Mouse (Mus musculus) c-Kit-positive CD71-positive TER-119-negative erythroid progenitor cells, embryonic 14.5 days (primary cell): ENCODE measurements around the gene Trp53bp2.

Source experiments
- DNase-seq: peaks from one replicate; pipeline ENCODE4 v3.0.0-alpha.2; 2013; ENCODE audit warnings: low read depth

The Trp53bp2 gene

GRCm38 (mm10) chr1:182408684-182409327 is at the start of gene Trp53bp2:
TSS of gene Trp53bp2 (plus strand) at chr1:182409172.
- DNase-seq = peak; percentile 96

- DNase-seq = no peak
These were observed 46.3 kb upstream of the Trp53bp2 start for GRCm38 (mm10) chr1:182362703-182363102.

DNA sequence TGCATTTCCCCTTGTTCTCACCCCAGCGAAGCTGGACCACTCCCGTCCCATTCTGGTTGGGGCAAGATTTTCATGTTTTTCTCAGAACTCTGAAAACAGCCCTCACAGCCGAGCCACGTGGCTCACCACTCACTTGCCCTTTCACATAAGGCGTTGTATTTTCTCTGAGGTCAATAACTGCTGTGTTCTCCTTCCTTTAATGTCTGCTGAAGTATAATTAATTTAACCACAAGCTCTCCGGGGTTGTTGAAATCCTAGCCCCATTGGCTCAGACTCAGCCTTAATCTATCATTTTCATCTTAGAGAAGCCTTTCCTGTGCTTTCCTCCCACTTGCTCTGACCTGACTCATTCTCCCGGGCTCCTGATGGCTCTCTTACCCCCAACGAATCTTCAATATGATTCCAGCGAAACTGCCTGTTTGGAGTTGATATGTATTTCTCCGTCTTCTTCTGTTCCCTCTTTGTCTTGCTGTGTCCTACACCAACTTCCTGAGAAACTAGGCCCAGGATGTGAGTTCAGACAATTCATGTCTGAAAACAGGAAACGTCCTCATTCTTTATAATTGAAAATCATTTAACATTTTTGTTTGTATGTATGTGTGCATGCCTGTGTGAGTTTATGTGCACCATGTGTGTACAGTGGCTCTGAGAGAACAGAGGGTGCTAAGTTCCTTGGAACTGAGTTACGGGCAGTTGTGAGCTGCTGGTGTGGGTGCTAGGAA is 45.1 kb upstream of the Trp53bp2 start:
- DNase-seq = no peak

GRCm38 (mm10) chr1:182368309-182368708 is 40.7 kb upstream of the Trp53bp2 start:
- DNase-seq = no peak

DNA sequence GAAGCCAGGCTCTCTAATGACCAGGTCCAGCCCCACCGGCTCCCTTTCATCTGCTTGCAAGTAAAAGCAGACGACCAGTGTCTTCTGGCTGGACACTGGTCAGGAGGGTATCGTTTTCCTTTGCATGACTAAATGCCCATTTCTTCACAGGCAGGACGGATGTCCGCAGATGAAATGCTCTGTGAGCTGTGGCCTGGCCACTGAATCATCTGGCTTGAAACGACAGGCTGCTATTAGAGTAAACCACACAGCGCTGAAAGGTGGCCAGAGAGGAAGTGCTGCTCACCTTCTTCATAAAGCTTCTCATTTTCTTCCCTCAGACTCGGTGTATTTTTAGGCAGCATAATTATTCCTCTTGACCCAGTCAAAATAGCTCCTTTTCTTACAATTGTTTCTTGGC is 40.2 kb upstream of the Trp53bp2 start:
- DNase-seq = no peak

DNA sequence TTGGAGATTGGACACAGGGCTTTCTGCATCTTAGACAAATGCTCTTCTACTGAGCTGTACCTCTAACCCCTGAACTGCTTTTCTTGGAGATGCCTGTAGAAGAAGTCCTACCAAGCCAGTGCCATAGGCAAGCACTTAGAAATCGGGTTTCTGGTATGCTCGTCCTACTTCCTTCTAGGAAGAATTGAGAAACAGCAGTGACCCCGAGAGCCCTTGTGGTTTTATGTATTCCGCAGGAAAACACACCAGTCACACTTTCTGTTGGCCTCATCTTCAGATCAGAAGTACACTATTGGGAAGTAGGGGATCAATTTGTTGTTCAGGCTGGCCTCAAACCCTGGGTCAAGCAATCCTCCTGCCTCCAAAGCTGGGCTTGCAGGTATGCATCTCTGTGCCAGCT is 39.5 kb upstream of the Trp53bp2 start:
- no peak for DNase-seq

GRCm38 (mm10) chr1:182371891-182372290 is 37.1 kb upstream of the Trp53bp2 start:
- no peak for DNase-seq

DNA sequence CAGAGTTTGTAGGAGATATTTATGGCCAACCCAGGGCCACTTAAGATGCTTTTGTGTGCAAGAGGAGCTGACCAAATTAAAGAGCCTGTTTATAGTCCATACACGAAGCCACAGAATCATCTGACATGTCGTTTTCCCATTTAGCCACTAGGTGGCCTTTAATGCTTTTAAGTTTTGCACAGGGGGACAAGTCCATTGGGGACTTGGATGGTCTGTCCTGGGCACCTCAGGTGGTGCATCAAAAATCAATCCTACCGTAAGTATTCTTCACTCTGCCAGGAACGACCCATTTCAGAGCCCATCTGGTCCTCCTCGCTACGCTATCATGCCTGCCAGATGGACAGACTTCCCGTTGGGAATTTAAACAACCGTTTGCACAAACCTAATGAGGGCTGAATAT is 32.8 kb upstream of the Trp53bp2 start:
- DNase-seq = peak; percentile 50

DNA sequence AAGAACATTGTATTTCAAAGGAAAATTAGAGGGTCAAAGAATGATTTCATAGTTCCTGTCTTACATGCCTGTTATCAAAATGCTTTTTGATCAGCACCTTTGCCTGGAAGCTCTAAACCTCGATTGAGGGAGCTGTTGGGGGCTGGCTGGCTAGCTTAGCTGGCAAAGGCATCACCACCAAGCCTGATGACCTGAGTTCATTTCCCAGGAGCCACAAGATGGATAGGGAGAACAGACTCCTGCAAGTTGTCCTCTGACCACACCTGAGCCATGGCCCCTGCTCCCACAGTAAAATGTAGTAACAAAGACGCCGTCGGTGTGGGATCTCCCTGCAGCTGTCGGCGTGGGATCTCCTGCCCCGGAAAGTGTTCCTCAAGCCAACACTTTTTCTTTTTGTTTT is 32.1 kb upstream of the Trp53bp2 start:
- DNase-seq = no peak

DNA sequence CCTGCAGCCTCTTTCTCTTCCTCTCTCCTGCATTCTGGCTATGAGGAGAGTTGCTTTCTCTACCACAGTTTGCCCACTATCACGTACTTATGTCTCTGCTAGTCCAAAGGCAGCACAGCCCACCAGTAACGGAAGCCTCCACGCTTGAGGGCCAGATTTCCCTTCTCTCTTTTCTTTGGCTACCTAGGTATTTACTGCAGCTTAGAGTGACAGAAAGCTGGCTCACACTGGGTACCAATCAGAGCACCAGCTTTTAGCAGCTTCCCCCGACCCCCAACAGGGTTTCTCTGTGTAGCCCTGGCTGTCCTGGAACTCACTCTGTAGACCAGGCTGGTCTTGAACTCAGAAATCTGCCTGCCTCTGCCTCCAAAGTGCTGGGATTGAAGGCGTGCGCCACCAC is 31.5 kb upstream of the Trp53bp2 start:
- DNase-seq = no peak

GRCm38 (mm10) chr1:182378205-182378835 is 30.7 kb upstream of the Trp53bp2 start:
- DNase-seq = no peak

DNA sequence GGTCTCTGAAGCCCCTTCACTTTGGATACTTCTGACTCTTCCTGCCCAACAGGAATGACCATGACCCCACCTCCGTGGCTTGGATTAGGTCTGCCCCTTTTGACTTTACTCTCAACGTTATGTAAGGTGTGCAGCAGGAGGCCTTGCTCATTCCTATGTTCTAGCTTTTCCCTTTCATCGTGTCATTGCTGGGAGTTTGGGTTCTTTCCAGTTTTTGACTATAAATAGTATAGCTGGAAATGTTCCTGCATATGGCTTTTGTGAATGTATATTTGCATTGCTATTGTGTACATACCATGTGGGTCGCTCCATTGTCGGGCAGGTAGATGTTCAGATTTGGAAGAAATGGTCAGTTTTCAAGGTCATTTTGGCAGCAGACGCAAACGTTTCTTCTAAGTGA is 30.1 kb upstream of the Trp53bp2 start:
- DNase-seq = no peak

GRCm38 (mm10) chr1:182380683-182381082 is 28.3 kb upstream of the Trp53bp2 start:
- DNase-seq = no peak

GRCm38 (mm10) chr1:182381327-182381726 is 27.6 kb upstream of the Trp53bp2 start:
- no peak for DNase-seq

GRCm38 (mm10) chr1:182383096-182383495 is 25.9 kb upstream of the Trp53bp2 start:
- DNase-seq = no peak

GRCm38 (mm10) chr1:182386449-182386848 is 22.5 kb upstream of the Trp53bp2 start:
- DNase-seq = no peak

DNA sequence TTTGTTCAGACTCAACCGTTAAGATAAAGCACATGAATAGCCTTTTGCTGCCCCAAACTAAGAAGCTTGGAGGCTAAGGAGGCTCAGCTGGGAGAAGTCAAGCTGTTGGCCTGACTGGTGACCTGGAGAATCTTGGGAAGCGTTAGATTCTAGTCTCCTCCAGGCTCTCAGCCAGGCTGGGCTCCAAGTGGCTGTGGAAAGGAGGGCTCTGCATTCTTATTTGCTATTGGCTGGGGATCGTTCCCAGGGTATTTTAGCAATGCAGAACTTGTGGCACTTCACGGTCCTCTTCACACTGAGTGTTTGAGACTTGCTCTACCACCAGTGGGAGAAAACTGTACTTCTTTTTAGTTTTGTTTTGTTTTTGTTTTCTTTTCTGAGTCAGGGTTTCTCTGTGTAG is 20.2 kb upstream of the Trp53bp2 start:
- no peak for DNase-seq

DNA sequence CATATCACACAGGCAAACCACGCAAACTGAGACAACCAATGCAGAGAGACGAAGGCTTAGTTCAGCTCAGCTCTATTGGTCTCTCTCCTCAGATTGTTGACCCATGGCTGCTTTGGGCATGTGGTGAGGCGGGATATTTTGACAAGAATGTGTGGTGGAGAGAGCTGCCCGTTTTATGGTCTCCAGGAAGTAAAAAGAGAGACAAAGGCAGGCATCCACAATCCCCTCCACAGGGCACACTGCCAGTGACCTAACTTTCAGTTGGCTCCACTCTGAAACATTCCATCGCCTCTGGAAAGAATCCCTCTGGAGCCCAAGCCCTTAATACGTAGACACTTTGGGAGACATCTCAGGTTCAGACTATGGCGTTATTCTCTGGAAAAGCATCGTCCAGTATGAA is 10.8 kb upstream of the Trp53bp2 start:
- no peak for DNase-seq

- no peak for DNase-seq
These were observed 10.2 kb upstream of the Trp53bp2 start for GRCm38 (mm10) chr1:182398780-182399179.

DNA sequence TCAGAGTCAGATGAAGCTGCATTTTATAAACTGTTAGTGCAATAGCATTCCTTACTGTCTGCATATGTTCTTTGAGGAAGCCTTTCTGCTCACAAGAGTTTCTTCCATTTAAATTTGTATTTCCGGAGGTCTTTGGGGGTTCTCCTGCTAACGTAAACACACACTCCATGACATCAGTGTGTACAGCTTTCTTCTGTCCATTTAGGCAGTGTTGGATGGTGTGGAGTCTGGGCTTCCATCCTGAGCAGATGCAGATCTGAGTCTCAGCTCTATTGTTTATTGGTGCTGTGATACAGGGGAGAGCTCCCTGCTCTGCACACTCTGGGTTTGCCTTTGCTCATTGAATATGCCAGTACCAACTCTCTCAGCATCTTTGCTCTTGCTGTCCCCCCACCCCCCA is 9.8 kb upstream of the Trp53bp2 start:
- DNase-seq = no peak

- DNase-seq = no peak
These were observed 9.1 kb upstream of the Trp53bp2 start for GRCm38 (mm10) chr1:182399908-182400307.

GRCm38 (mm10) chr1:182403076-182403475 is 5.9 kb upstream of the Trp53bp2 start:
- no peak for DNase-seq

GRCm38 (mm10) chr1:182406621-182407020 is 2.4 kb upstream of the Trp53bp2 start:
- no peak for DNase-seq
